Mouse (Mus musculus) ovary, postnatal 36 days (tissue): ENCODE data around the gene Usp20.

Experiments used
- DNase-seq: peaks from one replicate; pipeline ENCODE4 v3.0.0; 2022; ENCODE audit warnings: low spot score, mixed read lengths

Gene Usp20

GRCm38 (mm10) chr2:30985111-30986020, 3.3 kb downstream of the Usp20 start:
- DNase-seq: peak; percentile 60

- DNase-seq: no peak
Measured at GRCm38 (mm10) chr2:30990221-30990620, 8.1 kb downstream of the Usp20 start.

- no peak for DNase-seq
Measured at GRCm38 (mm10) chr2:30994853-30995252, 12.8 kb downstream of the Usp20 start.

GRCm38 (mm10) chr2:30995432-30995996, 13.4 kb downstream of the Usp20 start:
- DNase-seq: no peak

- DNase-seq: no peak
Measured at GRCm38 (mm10) chr2:30998443-30999260, 16.6 kb downstream of the Usp20 start.

GRCm38 (mm10) chr2:31002857-31003256, 20.8 kb downstream of the Usp20 start:
- no peak for DNase-seq

- no peak for DNase-seq
Measured at GRCm38 (mm10) chr2:31005453-31005852, 23.4 kb downstream of the Usp20 start.

GRCm38 (mm10) chr2:31006434-31006833, 24.4 kb downstream of the Usp20 start:
- DNase-seq: peak; percentile 42

GRCm38 (mm10) chr2:31007208-31007607, 25.1 kb downstream of the Usp20 start:
- no peak for DNase-seq

GRCm38 (mm10) chr2:31013371-31014120, 31.5 kb downstream of the Usp20 start:
- DNase-seq: no peak

GRCm38 (mm10) chr2:31017625-31018317, 35.7 kb downstream of the Usp20 start:
- DNase-seq: no peak

GRCm38 (mm10) chr2:31018519-31018918, 36.4 kb downstream of the Usp20 start:
- no peak for DNase-seq

GRCm38 (mm10) chr2:31019011-31019410, 36.9 kb downstream of the Usp20 start:
- no peak for DNase-seq

GRCm38 (mm10) chr2:31020202-31020601, 38.1 kb downstream of the Usp20 start:
- DNase-seq: no peak

GRCm38 (mm10) chr2:31023940-31024339, 41.9 kb downstream of the Usp20 start:
- no peak for DNase-seq

GRCm38 (mm10) chr2:31024618-31025370, 42.7 kb downstream of the Usp20 start:
- peak; percentile 20 for DNase-seq

GRCm38 (mm10) chr2:31025458-31025857, 43.4 kb downstream of the Usp20 start:
- DNase-seq: no peak

- DNase-seq: no peak
Measured at GRCm38 (mm10) chr2:31026642-31027041, 44.6 kb downstream of the Usp20 start.

- no peak for DNase-seq
Measured at GRCm38 (mm10) chr2:31031972-31032371, 49.9 kb downstream of the Usp20 start.

GRCm38 (mm10) chr2:31036811-31037210, 54.7 kb downstream of the Usp20 start:
- no peak for DNase-seq
